Mouse (Mus musculus) brown adipose tissue, adult 24 weeks (tissue): ENCODE measurements around the gene Gmeb1. TPM values are rescaled to one million over a fixed set of nuclear protein-coding genes. Genes with fewer than 3 reads are reported as not detected.

ENCODE experiments used
- H3K27ac ChIP-seq: fragments of 200-500 bp; replicated peaks from 2 replicates; pipeline ENCODE4 v1.5.1; 2012; ENCODE audit warnings: low read depth, mild to moderate bottlenecking, low read length
- H3K4me1 ChIP-seq: fragments of 200-500 bp; 2 replicates; pipeline ENCODE4 v1.6.1; 2012; ENCODE audit warnings: low read length, mixed read lengths; ENCODE audit not compliant: control insufficient read depth, insufficient read depth, insufficient read length
- H3K4me3 ChIP-seq: fragments of 200-500 bp; 2 replicates; pipeline ENCODE4 v1.5.1; 2012; ENCODE audit warnings: low read depth, mild to moderate bottlenecking, low read length, moderate library complexity; ENCODE audit not compliant: insufficient read depth
- polyA plus RNA-seq: library from polyadenylated mRNA; stranded (reverse); fragments of >200 nt; gene quantifications from 2 replicates; pipeline ENCODE4 v1.2.4, GENCODE M21; 2012; ENCODE audit not compliant: missing spikeins, insufficient read depth, insufficient read length

Gene Gmeb1
- polyA plus RNA-seq, 1 experiment = 2.1 TPM

DNA sequence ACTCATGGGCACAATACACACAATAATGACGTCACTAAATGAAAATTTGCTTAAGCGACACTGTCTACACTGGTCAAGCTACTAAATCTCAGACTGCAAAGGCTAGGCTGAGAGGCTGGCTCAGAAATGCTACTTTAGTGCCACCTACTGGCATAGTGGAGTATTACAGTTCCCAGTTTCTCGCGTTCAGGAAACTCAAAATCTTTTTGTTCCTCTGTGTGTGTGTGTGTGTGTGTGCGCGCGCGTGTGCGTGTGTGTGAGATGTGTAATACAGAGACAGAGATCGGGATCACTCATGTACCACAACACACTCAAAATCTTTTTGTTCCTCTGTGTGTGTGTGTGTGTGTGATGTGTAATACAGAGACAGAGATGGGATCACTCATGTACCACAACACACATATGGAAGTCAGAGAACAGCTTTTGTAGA, 82.8 kb downstream of the Gmeb1 start:
- no peak overlapping the region for H3K4me3 ChIP-seq
- H3K27ac ChIP-seq = no peak overlapping the region
- no peaks in the 10 kb centered on the region for H3K4me1 ChIP-seq

DNA sequence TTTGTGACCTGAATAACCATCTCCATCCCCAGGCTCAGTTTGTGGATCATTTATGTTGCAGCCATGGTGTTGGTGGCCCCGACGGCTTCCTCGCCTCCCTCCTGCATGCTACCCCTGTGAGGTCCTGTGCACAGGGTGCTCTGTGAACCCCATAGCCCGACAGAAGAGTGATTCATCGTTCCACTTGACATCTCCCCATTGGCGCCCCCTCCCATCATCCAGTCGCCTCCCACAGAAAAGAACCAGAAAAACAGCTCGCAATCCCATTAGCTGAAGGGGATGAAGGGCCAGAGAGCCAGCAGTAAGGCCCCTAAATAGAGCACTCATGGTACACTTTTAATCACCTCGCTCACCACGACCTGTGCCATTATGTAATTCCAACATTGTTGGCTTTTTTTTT, 84.9 kb downstream of the Gmeb1 start:
- H3K27ac ChIP-seq = no peak overlapping the region
- no peak overlapping the region for H3K4me3 ChIP-seq
- no peaks in the 10 kb centered on the region for H3K4me1 ChIP-seq

Other genes starting within 250 kb of the Gmeb1 start
- gene Gm10300, start 186.9 kb downstream of the Gmeb1 start, polyA plus RNA-seq = not detected in 2 replicates
- gene Epb41, start 186.3 kb downstream of the Gmeb1 start, polyA plus RNA-seq = 37.1 and 44.1 TPM in 2 replicates
- gene Oprd1, start 117.1 kb downstream of the Gmeb1 start, polyA plus RNA-seq = 0.38 TPM in 1 of 2 replicates, not detected in the other
- 22.4 and 24.6 TPM in 2 replicates for gene Ythdf2, start 49.3 kb downstream of the Gmeb1 start, polyA plus RNA-seq
- gene Taf12, start 12.8 kb upstream of the Gmeb1 start, polyA plus RNA-seq = 25.0 and 27.8 TPM in 2 replicates
- gene Rab42, start 41.8 kb upstream of the Gmeb1 start, polyA plus RNA-seq = 2.3 TPM in 1 of 2 replicates, not detected in the other
- gene Trnau1ap, start 67.9 kb upstream of the Gmeb1 start, polyA plus RNA-seq = 35.1 and 36.5 TPM in 2 replicates
- gene Rcc1, start 92.0 kb upstream of the Gmeb1 start, polyA plus RNA-seq = 3.4 and 7.6 TPM in 2 replicates
- 5.9 and 11.6 TPM in 2 replicates for gene Phactr4, start 160.9 kb upstream of the Gmeb1 start, polyA plus RNA-seq
- 2.1 and 3.4 TPM in 2 replicates for gene Med18, start 202.3 kb upstream of the Gmeb1 start, polyA plus RNA-seq
- gene Sesn2, start 248.9 kb upstream of the Gmeb1 start, polyA plus RNA-seq = 10.1 and 14.5 TPM in 2 replicates